Mouse (Mus musculus): Measurements from ENCODE around the gene Olfr792. TPM values are rescaled to one million over a fixed set of nuclear protein-coding genes. Genes with fewer than 3 reads are reported as not detected.

Olfr792 gene
- not detected for total RNA-seq (2021)

GRCm38 (mm10) chr10:129538862-129539261 is at the start of gene Olfr792:
Olfr792 (plus strand) TSS chr10:129539162.
- no peak for DNase-seq (ENCODE audit: low spot score)
- intact Hi-C loops (cut with DNase I), result no loop called here

GRCm38 (mm10) chr10:129490101-129490500 is 48.9 kb upstream of the Olfr792 start:
- intact Hi-C loops (cut with DNase I), result no loop called here
- DNase-seq (ENCODE audit: low spot score), result no peak

GRCm38 (mm10) chr10:129498192-129498591 is 40.8 kb upstream of the Olfr792 start, which contains the start of gene Olfr790:
Olfr790 (plus strand) TSS chr10:129498492.
- no peak for DNase-seq (ENCODE audit: low spot score)
- intact Hi-C loops (cut with DNase I), result no loop called here

GRCm38 (mm10) chr10:129521492-129521891 is 17.5 kb upstream of the Olfr792 start, which contains the start of gene Olfr791:
Olfr791 (plus strand) TSS chr10:129521792.
- DNase-seq (ENCODE audit: low spot score), result no peak
- intact Hi-C loops (cut with DNase I), result no loop called here

- DNase-seq (ENCODE audit: low spot score), result no peak
- intact Hi-C loops (cut with DNase I), result no loop called here
Observed at GRCm38 (mm10) chr10:129549354-129549753, 10.4 kb downstream of the Olfr792 start.

- DNase-seq (ENCODE audit: low spot score), result no peak
Observed at GRCm38 (mm10) chr10:129567355-129567754, 28.4 kb downstream of the Olfr792 start, which contains the start of gene Olfr794. Olfr794 (plus strand) TSS chr10:129567655.

GRCm38 (mm10) chr10:129577066-129577465 is 38.1 kb downstream of the Olfr792 start:
- no peak for DNase-seq (ENCODE audit: low spot score)
- intact Hi-C loops (cut with DNase I), result no loop called here

More at GRCm38 (mm10) chr10:129567355-129567754, 28.4 kb downstream of the Olfr792 start, which contains the start of gene Olfr794:
- intact Hi-C loops (cut with DNase I), result no loop called here

Small RNA genes within 50 kb of the gene (microRNA-seq; reads per million reads assigned to microRNA genes)
- not detected for gene Gm23252

Other genes starting within 250 kb of the Olfr792 start
- not detected for gene Olfr780, start 221.0 kb upstream of the Olfr792 start, total RNA-seq (2021)
- not detected for gene Olfr781, start 210.3 kb upstream of the Olfr792 start, total RNA-seq (2021)
- gene Olfr782, start 190.3 kb upstream of the Olfr792 start, total RNA-seq (2021), result not detected
- gene Olfr784, start 155.1 kb upstream of the Olfr792 start, total RNA-seq (2021), result not detected
- gene Olfr785, start 133.7 kb upstream of the Olfr792 start, total RNA-seq (2021), result not detected
- gene Olfr786, start 111.9 kb upstream of the Olfr792 start, total RNA-seq (2021), result not detected
- not detected for gene Olfr787, start 77.3 kb upstream of the Olfr792 start, total RNA-seq (2021)
- gene Olfr788, start 68.2 kb upstream of the Olfr792 start, total RNA-seq (2021), result not detected
- not detected for gene Olfr789, start 54.4 kb upstream of the Olfr792 start, total RNA-seq (2021)
- not detected for gene Olfr790, start 40.7 kb upstream of the Olfr792 start, total RNA-seq (2021)
- not detected for gene Olfr791, start 17.4 kb upstream of the Olfr792 start, total RNA-seq (2021)
- gene Olfr794, start 28.5 kb downstream of the Olfr792 start, total RNA-seq (2021), result not detected
- gene Olfr796, start 73.4 kb downstream of the Olfr792 start, total RNA-seq (2021), result not detected
- gene Olfr798, start 88.8 kb downstream of the Olfr792 start, total RNA-seq (2021), result not detected
- gene Olfr799, start 98.3 kb downstream of the Olfr792 start, total RNA-seq (2021), result not detected
- not detected for gene Olfr800, start 118.5 kb downstream of the Olfr792 start, total RNA-seq (2021)
- not detected for gene Olfr801, start 134.7 kb downstream of the Olfr792 start, total RNA-seq (2021)
- not detected for gene Olfr802, start 149.0 kb downstream of the Olfr792 start, total RNA-seq (2021)
- not detected for gene Olfr803, start 155.1 kb downstream of the Olfr792 start, total RNA-seq (2021)
- not detected for gene Olfr804, start 164.0 kb downstream of the Olfr792 start, total RNA-seq (2021)
- gene Olfr805, start 190.2 kb downstream of the Olfr792 start, total RNA-seq (2021), result not detected
- not detected for gene Olfr806, start 202.8 kb downstream of the Olfr792 start, total RNA-seq (2021)
- not detected for gene Olfr807, start 218.6 kb downstream of the Olfr792 start, total RNA-seq (2021)
- not detected for gene Olfr808, start 226.3 kb downstream of the Olfr792 start, total RNA-seq (2021)
- gene Olfr809, start 235.5 kb downstream of the Olfr792 start, total RNA-seq (2021), result not detected